Mouse (Mus musculus) midbrain, postnatal 0 days (tissue): ENCODE measurements at regions not wholly inside any gene's neighbourhood (a gene's known extent, or its start where the extent isn't known, plus 50 kb on each side); places are given as distances from the start of the nearest gene placed in this dataset.

Source experiments
- ATAC-seq: fragments of 200-750 bp; cut with Nextera tagmentation; 2 replicates; pipeline ENCODE4 v1.8.0; 2017; ENCODE audit warnings: moderate number of reproducible peaks, mild to moderate bottlenecking, moderate TSS enrichment, moderate library complexity; ENCODE audit not compliant: low FRiP score
- DNase-seq: peaks from one replicate; pipeline ENCODE4 v3.0.0-alpha.2; 2015; ENCODE audit warnings: low spot score
- H3K27ac ChIP-seq: fragments of 300-500 bp; sonication (generic); 2 replicates; pipeline ENCODE4 v1.5.1; 2014; ENCODE audit warnings: low read depth, mild to moderate bottlenecking, low read length, mixed read lengths
- H3K27me3 ChIP-seq: fragments of 300-500 bp; sonication (generic); 2 replicates; pipeline ENCODE4 v1.6.1; 2014; ENCODE audit warnings: low read length, control low read depth, mixed read lengths; ENCODE audit not compliant: insufficient read depth
- H3K36me3 ChIP-seq: fragments of 300-500 bp; sonication (generic); 2 replicates; pipeline ENCODE4 v1.6.1; 2014; ENCODE audit warnings: low read length, control low read depth, mixed read lengths; ENCODE audit not compliant: insufficient read depth
- H3K4me1 ChIP-seq: fragments of 300-500 bp; sonication (generic); 2 replicates; pipeline ENCODE4 v1.6.1; 2014; ENCODE audit warnings: mild to moderate bottlenecking, control low read depth, antibody characterized with exemption, low read length, mixed read lengths; ENCODE audit not compliant: insufficient read depth
- H3K4me2 ChIP-seq: fragments of 300-500 bp; sonication (generic); 2 replicates; pipeline ENCODE4 v1.6.1; 2014; ENCODE audit warnings: low read depth, mild to moderate bottlenecking, low read length, mixed read lengths; ENCODE audit not compliant: poor library complexity, severe bottlenecking
- H3K4me3 ChIP-seq: fragments of 300-500 bp; sonication (generic); 2 replicates; pipeline ENCODE4 v1.5.1; 2014; ENCODE audit warnings: low read depth, mild to moderate bottlenecking, low read length, moderate library complexity
- H3K9ac ChIP-seq: fragments of 300-500 bp; sonication (generic); replicated peaks from 2 replicates; pipeline ENCODE4 v1.6.1; 2014; ENCODE audit warnings: mild to moderate bottlenecking, low read length, moderate library complexity, mixed read lengths; ENCODE audit not compliant: poor library complexity, severe bottlenecking
- H3K9me3 ChIP-seq: fragments of 300-500 bp; sonication (generic); 2 replicates; pipeline ENCODE4 v1.6.1; 2016; ENCODE audit warnings: low read length, control low read depth
- CTCF ChIP-seq: IDR thresholded peaks from 2 replicates; pipeline ENCODE4 v1.5.1; 2016; ENCODE audit warnings: antibody characterized with exemption, mild to moderate bottlenecking
- WGBS: fragments of 180-500 bp; shearing (Covaris S2); extraction: QIAGEN DNeasy Blood & Tissue Kit; methylation state at CpG from one replicate; pipeline ENCODE4 v1.1.7; 2014; 5-methylcytosine and 5-hydroxymethylcytosine counted together

DNA sequence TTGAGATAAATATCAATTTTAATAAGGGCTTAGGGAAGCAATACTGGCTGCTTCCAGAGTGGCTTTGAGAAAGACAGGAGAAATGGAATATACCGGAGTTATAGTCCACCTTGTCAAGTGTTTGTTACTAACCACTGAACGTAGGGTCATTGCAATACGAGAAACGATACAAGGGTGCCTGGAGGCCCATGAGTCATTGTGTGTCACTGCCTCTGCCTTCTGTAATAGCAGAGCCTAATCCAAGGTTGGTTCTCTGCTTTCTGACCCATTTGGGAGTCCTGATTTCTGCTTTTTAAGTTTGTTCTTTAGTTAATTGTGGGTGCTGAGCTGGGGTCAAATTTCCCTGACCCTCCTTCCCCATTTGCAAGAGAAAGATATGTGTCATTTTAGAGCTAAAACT lies 382.4 kb upstream of the Arglu1 start:
- no peak overlapping the region for H3K4me3 ChIP-seq
- no peak overlapping the region for H3K27ac ChIP-seq
- ATAC-seq: no peak
- WGBS: 92% methylated on average over 4 of the region's 4 CpGs
- H3K4me1 ChIP-seq: no peaks in the 10 kb centered on the region
- H3K9ac ChIP-seq: no peak overlapping the region
- H3K36me3 ChIP-seq: no peaks in the 10 kb centered on the region
- no peak overlapping the region for H3K4me2 ChIP-seq
- no peak for TF ChIP-seq CTCF
- no peaks in the 10 kb centered on the region for H3K9me3 ChIP-seq
- no peaks in the 10 kb centered on the region for H3K27me3 ChIP-seq
- no peak for DNase-seq

DNA sequence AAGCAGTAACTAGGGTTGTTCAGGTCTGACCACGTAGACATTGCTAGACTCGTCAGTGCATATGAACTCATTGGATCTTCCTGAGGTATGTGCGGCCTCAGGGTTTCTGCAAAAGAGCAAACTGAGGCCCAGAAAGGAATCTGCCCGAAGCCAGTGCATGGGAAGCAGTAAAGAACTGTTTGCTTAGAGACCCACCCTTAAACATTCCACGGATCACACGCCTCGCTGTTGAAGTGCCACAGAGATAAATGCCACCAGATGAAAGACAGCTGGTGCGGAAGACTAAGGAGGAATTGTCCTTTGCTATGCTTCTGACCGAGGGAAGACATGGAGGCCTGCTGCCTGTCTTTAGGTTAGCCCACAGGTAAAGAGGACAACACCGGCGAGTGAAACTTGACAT lies 382.0 kb upstream of the Arglu1 start:
- no peaks in the 10 kb centered on the region for H3K9me3 ChIP-seq
- DNase-seq: no peak
- no peak overlapping the region for H3K27ac ChIP-seq
- no peaks in the 10 kb centered on the region for H3K4me1 ChIP-seq
- no peak for ATAC-seq
- no peak overlapping the region for H3K9ac ChIP-seq
- no peak for TF ChIP-seq CTCF
- H3K27me3 ChIP-seq: no peaks in the 10 kb centered on the region
- WGBS: 90% methylated on average over 11 of the region's 11 CpGs
- H3K4me2 ChIP-seq: no peak overlapping the region
- H3K36me3 ChIP-seq: no peaks in the 10 kb centered on the region
- H3K4me3 ChIP-seq: no peak overlapping the region

DNA sequence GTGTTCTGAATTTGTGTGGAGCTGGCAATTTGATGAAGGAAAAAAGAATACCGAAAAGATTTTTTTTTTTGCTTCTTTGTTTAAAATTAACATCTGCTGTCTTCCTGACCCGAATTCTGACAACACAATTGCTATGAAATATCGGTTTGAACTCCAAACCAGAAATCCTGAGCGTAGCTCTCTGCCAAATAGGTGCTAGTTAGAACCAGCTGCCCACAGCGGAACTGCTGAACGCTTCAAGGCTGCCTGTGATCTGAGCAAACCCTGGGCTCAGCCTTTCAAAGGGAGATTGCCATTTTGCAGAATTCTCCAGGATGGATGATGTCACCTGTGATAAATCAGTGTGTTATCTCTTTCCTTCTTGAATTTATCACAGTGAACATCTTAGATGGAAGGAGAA lies 380.6 kb upstream of the Arglu1 start:
- DNase-seq: peak; percentile 15
- ATAC-seq: peak; percentile 54; the same call in 1 of the 2 replicates
- Histone ChIP-seq H3K9ac (no peak overlapping the region), H3K27ac (no peak overlapping the region), H3K4me2 (no peak overlapping the region), H3K9me3 (no peaks in the 10 kb centered on the region), H3K36me3 (no peaks in the 10 kb centered on the region), H3K27me3 (no peaks in the 10 kb centered on the region), H3K4me1 (no peaks in the 10 kb centered on the region), H3K4me3 (no peak overlapping the region)
- TF ChIP-seq CTCF: no peak
- 64% methylated on average over 6 of the region's 6 CpGs for WGBS

DNA sequence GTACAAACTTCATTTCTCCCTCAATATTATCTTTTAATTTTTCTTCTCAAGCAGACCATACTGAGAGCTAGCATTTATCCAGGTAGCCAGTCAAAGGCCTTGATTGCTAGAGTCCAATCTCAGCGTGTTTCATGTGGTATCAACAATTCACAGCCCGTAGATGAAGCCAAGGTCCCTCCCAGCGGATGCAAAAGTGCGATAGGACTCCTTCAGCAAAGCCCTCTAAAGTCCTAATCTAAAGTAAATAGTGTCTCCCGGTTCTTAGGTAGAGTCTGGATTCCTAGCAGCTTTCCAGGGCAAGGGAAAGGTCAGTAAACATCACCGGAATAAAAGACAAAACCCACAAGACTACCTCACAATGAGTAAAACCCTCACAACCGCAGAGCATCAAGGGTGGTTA lies 379.5 kb upstream of the Arglu1 start:
- no peaks in the 10 kb centered on the region for H3K27me3 ChIP-seq
- no peaks in the 10 kb centered on the region for H3K4me1 ChIP-seq
- no peak for ATAC-seq
- no peaks in the 10 kb centered on the region for H3K36me3 ChIP-seq
- no peak overlapping the region for H3K4me2 ChIP-seq
- H3K27ac ChIP-seq: no peak overlapping the region
- H3K4me3 ChIP-seq: no peak overlapping the region
- TF ChIP-seq CTCF: no peak
- no peaks in the 10 kb centered on the region for H3K9me3 ChIP-seq
- H3K9ac ChIP-seq: no peak overlapping the region
- 76% methylated on average over 7 of the region's 7 CpGs for WGBS
- DNase-seq: no peak

DNA sequence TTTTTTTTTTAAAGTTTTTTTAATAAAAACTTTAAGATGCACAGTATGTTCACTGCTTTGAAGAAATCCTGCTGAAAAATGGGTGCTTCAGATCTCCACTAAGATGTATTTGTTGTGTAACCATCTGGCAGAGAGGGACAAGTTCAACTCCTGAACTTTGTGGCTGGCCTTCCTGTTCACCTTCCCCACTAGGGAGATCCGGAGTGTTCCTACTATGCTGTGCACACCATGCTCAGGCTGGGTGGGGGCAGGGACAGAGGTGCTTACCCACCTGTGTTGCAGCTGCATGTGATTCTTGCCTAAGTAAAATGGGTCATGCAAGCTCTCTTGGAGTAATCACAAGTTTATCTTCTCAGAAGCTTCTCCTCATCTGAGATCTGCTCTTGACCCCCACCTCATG lies 377.4 kb upstream of the Arglu1 start:
- no peak overlapping the region for H3K4me2 ChIP-seq
- ATAC-seq: no peak

DNA sequence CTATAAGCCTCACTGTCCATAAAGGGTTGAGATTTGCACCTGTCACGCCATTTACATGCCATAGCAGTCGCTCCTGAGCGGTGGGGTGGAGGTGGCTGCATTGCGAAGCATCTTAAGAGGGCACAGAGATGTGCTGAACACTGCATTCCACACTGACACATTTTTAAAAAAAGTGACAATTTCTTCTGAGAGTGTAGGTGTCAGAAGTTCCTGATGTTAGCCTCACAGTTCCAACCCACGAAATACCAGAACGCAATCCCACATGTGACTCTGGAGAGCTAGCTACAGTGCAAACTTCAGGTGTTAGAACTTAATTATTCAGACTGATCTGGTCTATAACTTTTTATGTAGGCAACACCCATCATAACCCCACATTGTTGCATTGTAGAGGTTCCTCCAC lies 369.8 kb upstream of the Arglu1 start:
- no peak for TF ChIP-seq CTCF
- no peaks in the 10 kb centered on the region for H3K9me3 ChIP-seq
- H3K4me1 ChIP-seq: no peaks in the 10 kb centered on the region
- WGBS: 95% methylated on average over 6 of the region's 6 CpGs
- H3K27me3 ChIP-seq: no peaks in the 10 kb centered on the region
- H3K27ac ChIP-seq: no peak overlapping the region
- ATAC-seq: no peak
- no peak overlapping the region for H3K4me2 ChIP-seq
- no peaks in the 10 kb centered on the region for H3K36me3 ChIP-seq
- H3K9ac ChIP-seq: no peak overlapping the region
- DNase-seq: no peak
- no peak overlapping the region for H3K4me3 ChIP-seq

More for the DNA sequence above, 377.4 kb upstream of the Arglu1 start:
- H3K4me1 ChIP-seq: no peaks in the 10 kb centered on the region
- 83% methylated on average over 1 of the region's 1 CpGs for WGBS
- no peaks in the 10 kb centered on the region for H3K9me3 ChIP-seq
- no peaks in the 10 kb centered on the region for H3K27me3 ChIP-seq
- H3K4me3 ChIP-seq: no peak overlapping the region
- no peak overlapping the region for H3K9ac ChIP-seq
- no peaks in the 10 kb centered on the region for H3K36me3 ChIP-seq
- no peak overlapping the region for H3K27ac ChIP-seq
- DNase-seq: no peak
- no peak for TF ChIP-seq CTCF
